Mouse (Mus musculus): ENCODE results near the gene Gm3629. TPM values are rescaled to one million over a fixed set of nuclear protein-coding genes. Genes with fewer than 3 reads are reported as not detected.
A peak's percentile ranks its signal among the peaks of the same experiment; 100 is the strongest.
"Not testable (repeated sequence)": the region's sequence is repeated elsewhere in the genome, so short reads cannot be mapped to it uniquely, and the experiment has no call there.

Gene Gm3629
- 1 to 10 TPM in 2 of 4 experiments, under 1 TPM in 2; 0.21 to 1.9 (median 1.0) TPM for total RNA-seq (2022)

DNA sequence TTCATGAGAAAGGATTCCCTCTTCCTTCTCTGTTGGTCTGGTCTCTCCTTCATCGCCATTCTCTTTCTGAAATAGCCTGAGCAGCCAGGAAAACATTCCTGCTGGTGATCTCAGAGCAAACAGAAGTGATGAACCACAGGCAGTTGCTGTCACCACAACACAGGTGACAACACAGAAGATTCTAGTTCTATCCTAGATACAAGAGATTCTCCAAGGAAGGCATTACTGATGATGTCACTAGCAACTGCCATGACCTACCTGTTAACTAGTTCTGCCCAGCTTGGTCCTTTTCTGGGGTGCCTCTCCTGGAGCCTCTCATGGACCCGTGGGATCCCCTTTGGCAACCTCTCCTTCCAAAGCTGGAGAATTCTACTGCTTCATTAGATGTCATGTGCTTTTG lies at the start of gene Gm3629:
Gene Gm3629, minus strand, starts transcription at position 101 of the 400 bp plus-strand sequence.
- not testable (repeated sequence) for DNase-seq (ENCODE audit: low spot score in 2 of 2)

- not testable (repeated sequence) for DNase-seq (ENCODE audit: low spot score in 2 of 2)
These were observed 31.9 kb upstream of the Gm3629 start, which contains the start of gene Gm3460 for GRCm38 (mm10) chr14:6622318-6622717. Gene Gm3460 (minus strand): TSS chr14:6622418.

DNA sequence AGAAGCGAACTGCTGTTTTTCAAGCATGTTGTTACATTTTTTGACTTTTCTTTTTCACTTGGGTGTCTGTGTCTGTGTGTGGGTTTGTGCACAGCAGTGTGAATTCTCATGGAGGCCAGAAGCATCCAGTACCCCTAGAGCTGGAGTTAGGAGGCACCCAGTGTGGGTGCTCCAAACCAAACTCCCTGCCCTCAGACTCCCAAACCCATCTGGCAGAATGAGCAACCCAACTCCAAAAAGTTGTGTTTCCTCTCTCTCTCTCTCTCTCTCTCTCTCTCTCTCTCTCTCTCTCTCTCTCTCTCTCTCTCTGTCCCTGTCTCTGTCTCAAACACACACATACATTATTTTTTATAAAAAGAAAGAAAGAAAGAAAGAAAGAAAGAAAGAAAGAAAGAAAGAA lies 16.0 kb upstream of the Gm3629 start:
- DNase-seq (ENCODE audit: low spot score in 2 of 2) = peak; percentile 6 to 7

DNA sequence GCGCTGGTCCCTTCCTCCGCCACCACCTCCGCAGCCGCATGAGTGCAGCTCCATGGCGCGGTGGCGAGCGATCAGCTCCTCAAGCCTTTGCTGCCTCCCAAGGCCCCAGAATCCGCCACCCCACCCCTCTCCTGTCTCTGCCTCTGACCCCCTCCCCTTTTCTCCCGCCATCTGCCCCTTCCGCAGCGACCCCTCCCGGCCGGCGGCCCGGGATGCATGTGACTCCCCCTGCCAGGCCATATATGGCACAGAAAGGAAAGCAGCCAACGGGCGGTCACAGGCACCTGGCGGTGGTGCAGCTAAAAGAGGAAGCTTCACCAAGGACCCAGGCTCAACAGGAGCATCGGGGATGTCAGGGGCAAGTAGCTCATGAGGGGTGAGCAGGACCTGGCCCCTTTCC lies 14.6 kb upstream of the Gm3629 start:
- DNase-seq (ENCODE audit: low spot score in 2 of 2) = peak; percentile 1 to 4

DNA sequence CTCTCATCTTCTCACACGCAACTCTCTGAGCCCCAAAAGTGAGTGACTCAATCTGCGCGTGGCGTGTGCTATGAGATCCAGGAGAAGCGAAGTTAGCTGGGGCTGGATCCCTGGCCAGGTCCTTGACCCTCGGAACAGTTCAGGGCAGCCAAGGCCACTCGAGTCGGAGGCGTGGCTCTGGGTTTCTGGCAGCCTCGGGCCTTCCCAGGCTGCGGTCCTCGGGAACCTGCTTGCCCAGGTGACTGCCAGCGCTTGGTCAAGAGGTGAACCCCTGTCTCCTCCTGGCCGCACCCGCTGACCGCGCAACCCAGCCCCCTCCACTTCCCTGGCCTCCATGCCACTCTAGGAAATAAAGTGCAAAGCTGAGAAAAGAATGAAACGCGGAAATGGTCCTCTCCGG lies 14.1 kb upstream of the Gm3629 start:
- peak in 1 of 2 experiments; percentile 1 for DNase-seq (ENCODE audit: low spot score in 2 of 2)

DNA sequence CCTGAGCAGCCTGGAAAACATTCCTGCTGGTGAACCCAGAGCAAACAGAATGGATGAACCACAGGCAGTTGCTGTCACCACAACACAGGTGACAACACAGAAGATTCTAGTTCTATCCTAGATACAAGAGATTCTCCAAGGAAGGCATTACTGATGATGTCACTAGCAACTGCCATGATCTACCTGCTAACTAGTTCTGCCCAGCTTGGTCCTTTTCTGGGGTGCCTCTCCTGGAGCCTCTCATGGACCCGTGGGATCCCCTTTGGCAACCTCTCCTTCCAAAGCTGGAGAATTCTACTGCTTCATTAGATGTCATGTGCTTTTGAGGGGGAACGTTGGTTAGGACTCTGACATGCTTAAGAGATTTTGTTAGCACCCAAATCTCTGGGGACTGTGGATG lies 53.2 kb downstream of the Gm3629 start, which contains the start of gene Gm8356:
Gene Gm8356, minus strand, starts transcription at position 101 of the 400 bp plus-strand sequence.
- not testable (repeated sequence) for DNase-seq (ENCODE audit: low spot score in 2 of 2)

Other genes starting within 250 kb of the Gm3629 start
- not detected for gene Gm3618, start 246.9 kb downstream of the Gm3629 start, total RNA-seq (2022)
- not detected for gene Gm16440, start 200.3 kb downstream of the Gm3629 start, total RNA-seq (2022)
- gene Gm3591, start 178.1 kb downstream of the Gm3629 start, total RNA-seq (2022) = 1 to 10 TPM in 2 of 4 experiments, under 1 TPM in 1, not detected in 1; 0.21 to 1.6 (median 1.2) TPM
- gene Gm3594, start 146.0 kb downstream of the Gm3629 start, total RNA-seq (2022) = not detected
- not detected for gene Gm8356, start 53.3 kb downstream of the Gm3629 start, total RNA-seq (2022)
- not detected for gene Gm3460, start 31.8 kb upstream of the Gm3629 start, total RNA-seq (2022)
- not detected for gene Gm10251, start 93.6 kb upstream of the Gm3629 start, total RNA-seq (2022)
- under 1 TPM in 3 of 4 experiments, not detected in 1; 0.30 to 0.43 (median 0.40) TPM for gene Gm8050, start 129.6 kb upstream of the Gm3629 start, total RNA-seq (2022)
- gene Gm3636, start 151.7 kb upstream of the Gm3629 start, total RNA-seq (2022) = 1 to 10 TPM; 2.8 to 5.2 (median 3.9) TPM
- under 1 TPM in 1 of 4 experiments, not detected in 3; 1.00 TPM for gene Gm8362, start 183.8 kb upstream of the Gm3629 start, total RNA-seq (2022)
- under 1 TPM in 2 of 4 experiments, not detected in 2; 0.27 to 0.57 TPM for gene Gm3642, start 249.7 kb upstream of the Gm3629 start, total RNA-seq (2022)